Mouse (Mus musculus) heart, postnatal 4 days (tissue): ENCODE data around the gene Tox3. TPM values are rescaled to one million over a fixed set of nuclear protein-coding genes. Genes with fewer than 3 reads are reported as not detected.

ENCODE experiments used
- DNase-seq: peaks from one replicate; pipeline ENCODE4 v3.0.0; 2021
- total RNA-seq, 2 experiments: library from RNA; stranded (reverse); gene quantifications; 2 replicates each; pipeline ENCODE4 v1.2.3; 2021

Gene Tox3
- total RNA-seq: 10 to 100 TPM; 24.3 to 25.1 TPM

- DNase-seq: peak; percentile 61
Observed at GRCm38 (mm10) chr8:90348178-90348925, at the start of gene Tox3. Gene Tox3 (minus strand): TSS chr8:90348343.

GRCm38 (mm10) chr8:90392643-90393042 lies 44.5 kb upstream of the Tox3 start:
- DNase-seq: no peak

GRCm38 (mm10) chr8:90391483-90392074 lies 43.4 kb upstream of the Tox3 start:
- DNase-seq: no peak

- DNase-seq: no peak
Observed at GRCm38 (mm10) chr8:90390827-90391226, 42.7 kb upstream of the Tox3 start.

- no peak for DNase-seq
Observed at GRCm38 (mm10) chr8:90379064-90379463, 30.9 kb upstream of the Tox3 start.

- DNase-seq: no peak
Observed at GRCm38 (mm10) chr8:90378036-90378435, 29.9 kb upstream of the Tox3 start.

GRCm38 (mm10) chr8:90371611-90372222 lies 23.6 kb upstream of the Tox3 start:
- no peak for DNase-seq

- no peak for DNase-seq
Observed at GRCm38 (mm10) chr8:90369876-90370275, 21.7 kb upstream of the Tox3 start.

GRCm38 (mm10) chr8:90356729-90357128 lies 8.6 kb upstream of the Tox3 start:
- no peak for DNase-seq

GRCm38 (mm10) chr8:90354782-90355181 lies 6.6 kb upstream of the Tox3 start:
- no peak for DNase-seq

GRCm38 (mm10) chr8:90353960-90354540 lies 5.9 kb upstream of the Tox3 start:
- DNase-seq: no peak

GRCm38 (mm10) chr8:90353499-90353898 lies 5.4 kb upstream of the Tox3 start:
- DNase-seq: no peak

GRCm38 (mm10) chr8:90352991-90353390 lies 4.8 kb upstream of the Tox3 start:
- no peak for DNase-seq

GRCm38 (mm10) chr8:90349709-90350562 lies 1.8 kb upstream of the Tox3 start:
- peak; percentile 8 for DNase-seq

GRCm38 (mm10) chr8:90348926-90349683 lies 962 bp upstream of the Tox3 start:
- DNase-seq: no peak

GRCm38 (mm10) chr8:90347581-90348177 lies 464 bp downstream of the Tox3 start:
- DNase-seq: peak; percentile 48

- DNase-seq: peak; percentile 5
Observed at GRCm38 (mm10) chr8:90346880-90347535, 1.1 kb downstream of the Tox3 start.

- DNase-seq: no peak
Observed at GRCm38 (mm10) chr8:90346138-90346879, 1.8 kb downstream of the Tox3 start.

- no peak for DNase-seq
Observed at GRCm38 (mm10) chr8:90330377-90331285, 17.5 kb downstream of the Tox3 start.
